Mouse (Mus musculus) cerebellum, adult 9-10 months (tissue): ENCODE measurements around the gene Ctsd.

ENCODE experiments used
- DNase-seq: peaks from one replicate; pipeline ENCODE4 v3.0.0; 2022

The Ctsd gene

GRCm38 (mm10) chr7:142328507-142328906, 59.3 kb downstream of the Ctsd start:
- no peak for DNase-seq

- DNase-seq = no peak
Measured at GRCm38 (mm10) chr7:142326714-142327445, 61.0 kb downstream of the Ctsd start.
